Mouse (Mus musculus) MEL (cell line): ENCODE measurements at regions not wholly inside any gene's neighbourhood (a gene's known extent, or its start where the extent isn't known, plus 50 kb on each side); places are given as distances from the start of the nearest gene placed in this dataset.
A peak's percentile ranks its signal among the peaks of the same experiment; 100 is the strongest.

ENCODE experiments used
- DNase-seq: peaks from one replicate; pipeline ENCODE4 v3.0.0; 2011; ENCODE audit warnings: low read depth, low spot score
- H3K27ac ChIP-seq: 2 replicates; pipeline ENCODE4 v1.5.1; 2012; ENCODE audit warnings: low read depth, mild to moderate bottlenecking, control low read depth, low read length, moderate library complexity; ENCODE audit not compliant: control insufficient read depth
- H3K27me3 ChIP-seq, 2 experiments: fragments of 150-350 bp in 1 of 2; sonication (generic) in 1 of 2; 2 replicates each; pipeline ENCODE4 v1.6.1; 2012; ENCODE audit warnings: low read length in 2 of 2, mild to moderate bottlenecking in 2 of 2, improper control_type of control experiment in 1 of 2, moderate library complexity in 1 of 2; ENCODE audit not compliant: insufficient read depth in 2 of 2, control insufficient read depth in 1 of 2
- H3K36me3 ChIP-seq, 2 experiments: 2 replicates each; pipeline ENCODE4 v1.6.1; 2012 to 2014; ENCODE audit warnings: low read length in 2 of 2, improper control_type of control experiment in 1 of 2, inconsistent platforms in 1 of 2, mild to moderate bottlenecking in 1 of 2; ENCODE audit not compliant: insufficient read depth in 2 of 2, control insufficient read depth in 1 of 2
- H3K4me1 ChIP-seq, 2 experiments: fragments of 150-350 bp in 1 of 2; sonication (generic) in 1 of 2; 2 replicates each; pipeline ENCODE4 v1.6.1; 2012; ENCODE audit warnings: low read length in 2 of 2, improper control_type of control experiment in 1 of 2, mild to moderate bottlenecking in 1 of 2; ENCODE audit not compliant: insufficient read depth in 2 of 2, control insufficient read depth in 1 of 2
- H3K4me3 ChIP-seq, 2 experiments: fragments of 150-350 bp in 1 of 2; sonication (generic) in 1 of 2; 2 replicates each; pipeline ENCODE4 v1.5.1; 2012; ENCODE audit warnings: low read depth in 2 of 2, low read length in 2 of 2, mild to moderate bottlenecking in 2 of 2, moderate library complexity in 2 of 2, control low read depth in 1 of 2, improper control_type of control experiment in 1 of 2; ENCODE audit not compliant: control insufficient read depth in 1 of 2, insufficient read depth in 1 of 2
- H3K79me2 ChIP-seq: 2 replicates; pipeline ENCODE4 v1.6.1; 2012; ENCODE audit warnings: mild to moderate bottlenecking, low read length, moderate library complexity; ENCODE audit not compliant: control insufficient read depth, poor library complexity, insufficient read depth
- H3K9ac ChIP-seq: 2 replicates; pipeline ENCODE4 v1.6.1; 2012; ENCODE audit warnings: low read depth, mild to moderate bottlenecking, control low read depth, low read length, moderate library complexity; ENCODE audit not compliant: control insufficient read depth, poor library complexity, severe bottlenecking
- H3K9me3 ChIP-seq: fragments of 150-350 bp; sonication (generic); replicated peaks from 2 replicates; pipeline ENCODE4 v1.6.1; 2012; ENCODE audit warnings: mild to moderate bottlenecking, low read length, improper control_type of control experiment, moderate library complexity; ENCODE audit not compliant: insufficient read depth
- BHLHE40 ChIP-seq: IDR thresholded peaks from 2 replicates; pipeline ENCODE4 v1.6.1; 2012; ENCODE audit warnings: low read depth, mild to moderate bottlenecking, inconsistent platforms, low read length, improper control_type of control experiment, borderline replicate concordance
- CHD1 ChIP-seq: IDR thresholded peaks from 2 replicates; pipeline ENCODE4 v1.6.1; 2012; ENCODE audit warnings: low read depth, mild to moderate bottlenecking, inconsistent platforms, low read length, improper control_type of control experiment
- CHD2 ChIP-seq: IDR thresholded peaks from 2 replicates; pipeline ENCODE4 v1.6.1; 2011; ENCODE audit warnings: low read length, improper control_type of control experiment
- CTCF ChIP-seq, 3 experiments: IDR thresholded peaks in 2 of 3; conservative IDR thresholded peaks in 1 of 3; 2 replicates each; pipeline ENCODE4 v1.5.1; 2011 to 2012; ENCODE audit warnings: low read length in 3 of 3, low read depth in 2 of 3, mild to moderate bottlenecking in 2 of 3, improper control_type of control experiment in 1 of 3, inconsistent platforms in 1 of 3, mixed read lengths in 1 of 3, moderate library complexity in 1 of 3; ENCODE audit not compliant: control insufficient read depth in 1 of 3, insufficient read depth in 1 of 3, poor library complexity in 1 of 3, severe bottlenecking in 1 of 3
- E2F4 ChIP-seq: IDR thresholded peaks from 2 replicates; pipeline ENCODE4 v1.6.1; 2011; ENCODE audit warnings: low read depth, low read length, improper control_type of control experiment, borderline replicate concordance
- ELF1 ChIP-seq: IDR thresholded peaks from 2 replicates; pipeline ENCODE4 v1.6.1; 2014; ENCODE audit warnings: low read depth, mild to moderate bottlenecking, inconsistent platforms, low read length, improper control_type of control experiment, moderate library complexity
- EP300 ChIP-seq, 2 experiments: IDR thresholded peaks; 2 replicates each; pipeline ENCODE4 v1.6.1; 2011; ENCODE audit warnings: improper control_type of control experiment in 2 of 2, low read length in 2 of 2, low read depth in 1 of 2, mild to moderate bottlenecking in 1 of 2
- ETS1 ChIP-seq: IDR thresholded peaks from 2 replicates; pipeline ENCODE4 v1.6.1; 2012; ENCODE audit warnings: low read depth, mild to moderate bottlenecking, inconsistent platforms, low read length, improper control_type of control experiment, moderate library complexity
- GABPA ChIP-seq: IDR thresholded peaks from 2 replicates; pipeline ENCODE4 v1.6.1; 2012; ENCODE audit warnings: low read depth, mild to moderate bottlenecking, inconsistent platforms, low read length, improper control_type of control experiment, moderate library complexity
- GATA1 ChIP-seq: IDR thresholded peaks from 2 replicates; pipeline ENCODE4 v1.6.1; 2011; ENCODE audit warnings: low read depth, low read length, improper control_type of control experiment
- HCFC1 ChIP-seq: IDR thresholded peaks from 2 replicates; pipeline ENCODE4 v1.6.1; 2012; ENCODE audit warnings: low read depth, mild to moderate bottlenecking, inconsistent platforms, low read length, improper control_type of control experiment, moderate library complexity
- KAT2A ChIP-seq: conservative IDR thresholded peaks from 2 replicates; pipeline ENCODE4 v1.6.1; 2012; ENCODE audit warnings: low read depth, low read length, improper control_type of control experiment, inconsistent platforms
- MAFK ChIP-seq: IDR thresholded peaks from 2 replicates; pipeline ENCODE4 v1.6.1; 2011; ENCODE audit warnings: low read depth, mild to moderate bottlenecking, low read length, improper control_type of control experiment, borderline replicate concordance
- MAX ChIP-seq: IDR thresholded peaks from 2 replicates; pipeline ENCODE4 v1.6.1; 2011; ENCODE audit warnings: low read length, improper control_type of control experiment
- MAZ ChIP-seq: IDR thresholded peaks from 2 replicates; pipeline ENCODE4 v1.6.1; 2012; ENCODE audit warnings: low read depth, mild to moderate bottlenecking, inconsistent platforms, low read length, improper control_type of control experiment
- MEF2A ChIP-seq: IDR thresholded peaks from 2 replicates; pipeline ENCODE4 v1.6.1; 2014; ENCODE audit warnings: low read depth, mild to moderate bottlenecking, inconsistent platforms, low read length, improper control_type of control experiment; ENCODE audit not compliant: poor library complexity, insufficient replicate concordance, severe bottlenecking; ENCODE audit errors: extremely low read depth
- MXI1 ChIP-seq: IDR thresholded peaks from 2 replicates; pipeline ENCODE4 v1.6.1; 2011; ENCODE audit warnings: mild to moderate bottlenecking, low read depth, low read length, improper control_type of control experiment
- MYB ChIP-seq: IDR thresholded peaks from 2 replicates; pipeline ENCODE4 v1.6.1; 2011; ENCODE audit warnings: mild to moderate bottlenecking, low read depth, low read length, improper control_type of control experiment
- MYC ChIP-seq: IDR thresholded peaks from 2 replicates; pipeline ENCODE4 v1.6.1; 2011; ENCODE audit warnings: low read depth, mild to moderate bottlenecking, low read length, improper control_type of control experiment, moderate library complexity
- NELFE ChIP-seq: IDR thresholded peaks from 2 replicates; pipeline ENCODE4 v1.6.1; 2011; ENCODE audit warnings: low read depth, low read length, improper control_type of control experiment
- NRF1 ChIP-seq: IDR thresholded peaks from 2 replicates; pipeline ENCODE4 v1.6.1; 2014; ENCODE audit warnings: low read depth, mild to moderate bottlenecking, inconsistent platforms, low read length, improper control_type of control experiment, moderate library complexity; ENCODE audit not compliant: poor library complexity, insufficient read depth, severe bottlenecking
- POLR2A ChIP-seq, 2 experiments: IDR thresholded peaks; 2 replicates each; pipeline ENCODE4 v1.6.1; 2011 to 2012; ENCODE audit warnings: low read length in 2 of 2, mild to moderate bottlenecking in 2 of 2, control low read depth in 1 of 2, improper control_type of control experiment in 1 of 2, low read depth in 1 of 2, moderate library complexity in 1 of 2; ENCODE audit not compliant: control insufficient read depth in 1 of 2, insufficient read depth in 1 of 2, poor library complexity in 1 of 2
- POLR2AphosphoS2 ChIP-seq: IDR thresholded peaks from 2 replicates; pipeline ENCODE4 v1.6.1; 2011; ENCODE audit warnings: low read length, improper control_type of control experiment
- POLR2AphosphoS5 ChIP-seq: IDR thresholded peaks from 2 replicates; pipeline ENCODE4 v1.6.1; 2012; ENCODE audit warnings: low read depth, borderline replicate concordance, mild to moderate bottlenecking, inconsistent platforms, low read length, moderate library complexity, mixed read lengths
- RAD21 ChIP-seq: IDR thresholded peaks from 2 replicates; pipeline ENCODE4 v1.6.1; 2011; ENCODE audit warnings: mild to moderate bottlenecking, low read depth, low read length, improper control_type of control experiment
- RCOR1 ChIP-seq: IDR thresholded peaks from 2 replicates; pipeline ENCODE4 v1.6.1; 2012; ENCODE audit warnings: low read depth, mild to moderate bottlenecking, inconsistent platforms, low read length, improper control_type of control experiment
- SIN3A ChIP-seq: IDR thresholded peaks from 2 replicates; pipeline ENCODE4 v1.6.1; 2012; ENCODE audit warnings: low read length, improper control_type of control experiment, inconsistent platforms
- SMC3 ChIP-seq: IDR thresholded peaks from 2 replicates; pipeline ENCODE4 v1.6.1; 2011; ENCODE audit warnings: low read depth, low read length, improper control_type of control experiment
- TAL1 ChIP-seq: IDR thresholded peaks from 2 replicates; pipeline ENCODE4 v1.6.1; 2012; ENCODE audit warnings: mild to moderate bottlenecking, inconsistent platforms, low read length, moderate library complexity, mixed read lengths
- TBP ChIP-seq: IDR thresholded peaks from 2 replicates; pipeline ENCODE4 v1.8.0; 2011; ENCODE audit warnings: low read depth, low read length, improper control_type of control experiment
- TCF12 ChIP-seq: IDR thresholded peaks from 2 replicates; pipeline ENCODE4 v1.6.1; 2014; ENCODE audit warnings: low read depth, mild to moderate bottlenecking, inconsistent platforms, low read length, improper control_type of control experiment, moderate library complexity
- UBTF ChIP-seq: IDR thresholded peaks from 2 replicates; pipeline ENCODE4 v1.6.1; 2012; ENCODE audit warnings: low read depth, mild to moderate bottlenecking, inconsistent platforms, low read length, improper control_type of control experiment, moderate library complexity, borderline replicate concordance; ENCODE audit not compliant: insufficient read depth
- USF1 ChIP-seq: IDR thresholded peaks from 2 replicates; pipeline ENCODE4 v1.6.1; 2014; ENCODE audit warnings: low read depth, mild to moderate bottlenecking, inconsistent platforms, low read length, improper control_type of control experiment, moderate library complexity
- USF2 ChIP-seq, 2 experiments: IDR thresholded peaks; 2 replicates each; pipeline ENCODE4 v1.6.1; 2011 to 2012; ENCODE audit warnings: improper control_type of control experiment in 2 of 2, low read length in 2 of 2, borderline replicate concordance in 1 of 2, inconsistent platforms in 1 of 2, low read depth in 1 of 2, mild to moderate bottlenecking in 1 of 2; ENCODE audit not compliant: insufficient read depth in 1 of 2
- ZKSCAN1 ChIP-seq: IDR thresholded peaks from 2 replicates; pipeline ENCODE4 v1.6.1; 2012; ENCODE audit warnings: low read depth, mild to moderate bottlenecking, inconsistent platforms, low read length, improper control_type of control experiment, moderate library complexity
- ZMIZ1 ChIP-seq: IDR thresholded peaks from 2 replicates; pipeline ENCODE4 v1.6.1; 2012; ENCODE audit warnings: low read depth, mild to moderate bottlenecking, inconsistent platforms, low read length, improper control_type of control experiment, moderate library complexity
- ZNF384 ChIP-seq: IDR thresholded peaks from 2 replicates; pipeline ENCODE4 v1.6.1; 2012; ENCODE audit warnings: low read depth, mild to moderate bottlenecking, inconsistent platforms, low read length, improper control_type of control experiment

- peak; percentile 83 for DNase-seq
- H3K9ac ChIP-seq: peak overlapping the region; percentile 59
- TF ChIP-seq TBP (no peak), POLR2AphosphoS2 (no peak), MAX (peak; percentile 86), MXI1 (peak; percentile 92), BHLHE40 (peak; percentile 14; the same call in 1 of the 2 replicates), GATA1 (no peak), ZKSCAN1 (no peak), GABPA (no peak), CHD2 (no peak), MYC (no peak), ZMIZ1 (no peak), USF2 (IDR thresholded peaks at IDR 0.05; ENCODE audit: borderline replicate concordance in 1 of 2, insufficient read depth in 1 of 2, low read depth in 1 of 2, low read length in 2 of 2) (peak; percentile 49 to 84; a peak in 3 of 4 replicates), MYB (no peak), EP300 (IDR thresholded peaks at IDR 0.05; ENCODE audit: low read depth in 1 of 2, low read length in 2 of 2) (no peak), SMC3 (no peak), RCOR1 (no peak), MEF2A (no peak), ELF1 (no peak), POLR2AphosphoS5 (no peak), NRF1 (no peak), MAFK (no peak), MAZ (no peak), TCF12 (no peak), CHD1 (no peak), SIN3A (peak; percentile 86), RAD21 (no peak), HCFC1 (no peak), USF1 (peak; percentile 96), E2F4 (no peak), CTCF (IDR thresholded peaks at IDR 0.05 in 2 of 3, conservative IDR thresholded peaks at IDR 0.05 in 1 of 3; ENCODE audit: control insufficient read depth in 1 of 3, insufficient read depth in 1 of 3, low read depth in 2 of 3, low read length in 3 of 3, poor library complexity in 1 of 3, severe bottlenecking in 1 of 3) (no peak), ZNF384 (no peak), TAL1 (no peak), UBTF (no peak), ETS1 (0 out of 2 replicates have a peak, but pooled peaks have one; percentile 42), POLR2A (IDR thresholded peaks at IDR 0.05; ENCODE audit: control insufficient read depth in 1 of 2, insufficient read depth in 1 of 2, low read depth in 1 of 2, low read length in 2 of 2, poor library complexity in 1 of 2) (peak in 1 of 2 experiments; percentile 16; a peak in 1 of 4 replicates), NELFE (no peak), KAT2A (no peak)
These were observed 180.3 kb upstream of the Mkln1 start for GRCm38 (mm10) chr6:31218139-31218750.

More at GRCm38 (mm10) chr6:31218139-31218750, 180.3 kb upstream of the Mkln1 start:
- H3K4me1 ChIP-seq: peaks cover 2 to 21% of the 10 kb centered on the region in 2 experiments
- peak overlapping the region; percentile 65 to 97 for H3K4me3 ChIP-seq
- H3K27ac ChIP-seq: peak overlapping the region; percentile 42
- H3K9me3 ChIP-seq: no peaks in the 10 kb centered on the region
- H3K36me3 ChIP-seq: peaks cover 0 to 18% of the 10 kb centered on the region in 2 experiments; a peak in 2 of 4 replicates
- H3K79me2 ChIP-seq: peaks cover 9% of the 10 kb centered on the region
- H3K27me3 ChIP-seq: no peaks in the 10 kb centered on the region
